Mouse (Mus musculus) kidney, embryonic 14.5 days (tissue): Measurements from ENCODE around the gene Pirt. TPM values are rescaled to one million over a fixed set of nuclear protein-coding genes. Genes with fewer than 3 reads are reported as not detected.

Source experiments
- ATAC-seq: fragments of 200-750 bp; cut with Nextera tagmentation; 2 replicates; pipeline ENCODE4 v1.8.0; 2017; ENCODE audit warnings: moderate number of reproducible peaks, mild to moderate bottlenecking, moderate TSS enrichment, moderate library complexity; ENCODE audit not compliant: low FRiP score, low TSS enrichment
- H3K27ac ChIP-seq: fragments of 300-500 bp; sonication (generic); 2 replicates; pipeline ENCODE4 v1.5.1; 2014; ENCODE audit warnings: low read depth, mild to moderate bottlenecking, low read length, moderate library complexity, mixed read lengths
- H3K27me3 ChIP-seq: fragments of 300-500 bp; sonication (generic); 2 replicates; pipeline ENCODE4 v1.6.1; 2014; ENCODE audit warnings: mild to moderate bottlenecking, low read length; ENCODE audit not compliant: control insufficient read depth, insufficient read depth
- H3K36me3 ChIP-seq: fragments of 300-500 bp; sonication (generic); 2 replicates; pipeline ENCODE4 v1.6.1; 2014; ENCODE audit warnings: low read length, mixed read lengths; ENCODE audit not compliant: control insufficient read depth, insufficient read depth
- H3K4me1 ChIP-seq: fragments of 300-500 bp; sonication (generic); 2 replicates; pipeline ENCODE4 v1.6.1; 2014; ENCODE audit warnings: low read length, mixed read lengths; ENCODE audit not compliant: control insufficient read depth, insufficient read depth
- H3K4me2 ChIP-seq: fragments of 300-500 bp; sonication (generic); replicated peaks from 2 replicates; pipeline ENCODE4 v1.6.1; 2014; ENCODE audit warnings: low read depth, mild to moderate bottlenecking, low read length
- H3K4me3 ChIP-seq: fragments of 300-500 bp; sonication (generic); 2 replicates; pipeline ENCODE4 v1.5.1; 2014; ENCODE audit warnings: mild to moderate bottlenecking, low read length
- H3K9ac ChIP-seq: fragments of 300-500 bp; sonication (generic); 2 replicates; pipeline ENCODE4 v1.6.1; 2014; ENCODE audit warnings: low read depth, mild to moderate bottlenecking, low read length, moderate library complexity
- H3K9me3 ChIP-seq: fragments of 300-500 bp; sonication (generic); 2 replicates; pipeline ENCODE4 v1.6.1; 2016; ENCODE audit warnings: low read length; ENCODE audit not compliant: control insufficient read depth
- WGBS: fragments of 180-500 bp; shearing (Covaris S2); extraction: QIAGEN DNeasy Blood & Tissue Kit; methylation state at CpG from one replicate; pipeline ENCODE4 v1.1.7; 2014; 5-methylcytosine and 5-hydroxymethylcytosine counted together
- polyA plus RNA-seq: library from polyadenylated mRNA; unstranded; fragments of >200 nt; fragmentation: Nextera tagmentation; extraction: Ambion mirVana; gene quantifications from 2 replicates; pipeline ENCODE4 v1.2.1, GENCODE M21; 2014

Gene Pirt
- polyA plus RNA-seq, 1 experiment from 2014 or later: 0.22 TPM

GRCm38 (mm10) chr11:66968575-66968974 lies 56.8 kb downstream of the Pirt start:
- no peaks in the 10 kb centered on the region for H3K36me3 ChIP-seq
- H3K9me3 ChIP-seq: no peaks in the 10 kb centered on the region
- no peak overlapping the region for H3K9ac ChIP-seq
- WGBS: 83% methylated on average over 1 of the region's 1 CpGs
- H3K4me3 ChIP-seq: no peak overlapping the region
- no peak for ATAC-seq
- no peaks in the 10 kb centered on the region for H3K4me1 ChIP-seq
- no peak overlapping the region for H3K4me2 ChIP-seq
- H3K27ac ChIP-seq: no peak overlapping the region
- H3K27me3 ChIP-seq: no peaks in the 10 kb centered on the region

GRCm38 (mm10) chr11:66973507-66973906 lies 61.7 kb downstream of the Pirt start:
- no peak for ATAC-seq
- H3K36me3 ChIP-seq: no peaks in the 10 kb centered on the region
- H3K9me3 ChIP-seq: peaks cover 4% of the 10 kb centered on the region; the same call in 1 of the 2 replicates
- H3K4me2 ChIP-seq: no peak overlapping the region
- no peaks in the 10 kb centered on the region for H3K4me1 ChIP-seq
- 70% methylated on average over 3 of the region's 3 CpGs for WGBS
- H3K27ac ChIP-seq: no peak overlapping the region
- no peaks in the 10 kb centered on the region for H3K27me3 ChIP-seq
- no peak overlapping the region for H3K9ac ChIP-seq
- no peak overlapping the region for H3K4me3 ChIP-seq

DNA sequence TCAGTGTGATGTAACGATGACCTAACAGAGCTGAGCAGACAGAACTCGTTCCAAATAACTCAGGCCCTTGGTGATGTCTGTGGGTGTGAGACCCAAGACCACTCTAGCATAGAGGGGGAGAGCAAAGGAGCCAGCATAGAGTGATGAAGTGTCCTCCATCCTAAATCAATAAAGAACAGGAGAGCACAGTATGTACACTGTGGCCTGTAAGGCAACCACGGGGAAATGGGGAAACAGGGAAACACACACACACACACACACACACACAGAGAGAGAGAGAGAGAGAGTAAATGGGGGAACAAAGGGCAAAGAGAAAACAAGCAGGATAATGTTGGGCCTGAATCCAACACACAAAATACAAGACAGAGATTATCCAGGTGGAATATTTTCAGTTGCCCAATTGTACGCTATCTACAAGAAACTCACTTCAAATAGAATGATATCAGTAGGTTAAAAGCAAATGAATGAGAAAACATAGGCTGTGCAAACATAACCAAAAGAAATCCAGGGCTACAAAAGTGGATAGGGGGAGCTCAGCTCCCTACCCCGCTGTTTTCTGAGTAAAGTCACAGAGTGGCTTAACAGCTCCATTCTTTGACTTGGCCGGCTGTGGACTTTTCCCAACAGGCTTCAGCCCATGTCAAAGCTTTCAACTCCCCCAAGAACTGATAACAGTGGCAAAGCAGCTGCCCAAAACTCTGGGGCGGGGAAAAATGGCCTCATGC lies 64.0 kb downstream of the Pirt start:
- Histone ChIP-seq H3K9ac (no peak overlapping the region), H3K4me2 (no peak overlapping the region), H3K27ac (no peak overlapping the region), H3K9me3 (peaks cover 4% of the 10 kb centered on the region; the same call in 1 of the 2 replicates), H3K36me3 (no peaks in the 10 kb centered on the region), H3K4me1 (no peaks in the 10 kb centered on the region), H3K27me3 (no peaks in the 10 kb centered on the region), H3K4me3 (no peak overlapping the region)
- no peak for ATAC-seq
- 92% methylated on average over 7 of the region's 7 CpGs for WGBS

Other genes starting within 250 kb of the Pirt start
- not detected in 2 replicates for gene Tmem238l, start 44.7 kb downstream of the Pirt start, polyA plus RNA-seq
- gene Tmem220, start 113.2 kb downstream of the Pirt start, polyA plus RNA-seq: 1.7 TPM in 2 replicates
- gene Adprm, start 140.6 kb downstream of the Pirt start, polyA plus RNA-seq: 27.0 and 27.7 TPM in 2 replicates
- 11.8 and 19.2 TPM in 2 replicates for gene Sco1, start 140.7 kb downstream of the Pirt start, polyA plus RNA-seq
- gene Myh3, start 166.3 kb downstream of the Pirt start, polyA plus RNA-seq: 0.10 and 0.45 TPM in 2 replicates